Mouse (Mus musculus) hindbrain, embryonic 12.5 days (tissue): ENCODE data around the gene Vapa. TPM values are rescaled to one million over a fixed set of nuclear protein-coding genes. Genes with fewer than 3 reads are reported as not detected.
"Not testable (repeated sequence)": the region's sequence is repeated elsewhere in the genome, so short reads cannot be mapped to it uniquely, and the experiment has no call there.

ENCODE experiments used
- ATAC-seq: fragments of 200-750 bp; cut with Nextera tagmentation; 2 replicates; pipeline ENCODE4 v1.8.0; 2017; ENCODE audit warnings: moderate TSS enrichment; ENCODE audit not compliant: low FRiP score
- H3K27ac ChIP-seq: fragments of 300-500 bp; sonication (generic); 2 replicates; pipeline ENCODE4 v1.5.1; 2016; ENCODE audit warnings: mild to moderate bottlenecking
- H3K27me3 ChIP-seq: fragments of 300-500 bp; sonication (generic); 2 replicates; pipeline ENCODE4 v1.6.1; 2016; ENCODE audit warnings: mild to moderate bottlenecking
- H3K36me3 ChIP-seq: fragments of 300-500 bp; sonication (generic); 2 replicates; pipeline ENCODE4 v1.6.1; 2016; ENCODE audit warnings: mild to moderate bottlenecking
- H3K4me1 ChIP-seq: fragments of 300-500 bp; sonication (generic); 2 replicates; pipeline ENCODE4 v1.6.1; 2016
- H3K4me2 ChIP-seq: fragments of 300-500 bp; sonication (generic); replicated peaks from 2 replicates; pipeline ENCODE4 v1.6.1; 2016; ENCODE audit warnings: mild to moderate bottlenecking
- H3K4me3 ChIP-seq: fragments of 300-500 bp; sonication (generic); 2 replicates; pipeline ENCODE4 v1.5.1; 2016; ENCODE audit warnings: mild to moderate bottlenecking
- H3K9ac ChIP-seq: fragments of 300-500 bp; sonication (generic); 2 replicates; pipeline ENCODE4 v1.6.1; 2016; ENCODE audit warnings: mild to moderate bottlenecking, moderate library complexity
- H3K9me3 ChIP-seq: fragments of 300-500 bp; sonication (generic); replicated peaks from 2 replicates; pipeline ENCODE4 v1.6.1; 2016; ENCODE audit warnings: mild to moderate bottlenecking
- WGBS: fragments of 180-500 bp; shearing (Covaris S2); methylation state at CpG from one replicate; pipeline ENCODE4 v1.1.7; 2016; 5-methylcytosine and 5-hydroxymethylcytosine counted together
- polyA plus RNA-seq: library from polyadenylated mRNA; unstranded; fragments of >200 nt; fragmentation: Nextera tagmentation; extraction: Ambion mirVana; gene quantifications from 2 replicates; pipeline ENCODE4 v1.2.1, GENCODE M21; 2016

Gene Vapa
- polyA plus RNA-seq, 1 experiment from 2014 or later = 264 TPM

DNA sequence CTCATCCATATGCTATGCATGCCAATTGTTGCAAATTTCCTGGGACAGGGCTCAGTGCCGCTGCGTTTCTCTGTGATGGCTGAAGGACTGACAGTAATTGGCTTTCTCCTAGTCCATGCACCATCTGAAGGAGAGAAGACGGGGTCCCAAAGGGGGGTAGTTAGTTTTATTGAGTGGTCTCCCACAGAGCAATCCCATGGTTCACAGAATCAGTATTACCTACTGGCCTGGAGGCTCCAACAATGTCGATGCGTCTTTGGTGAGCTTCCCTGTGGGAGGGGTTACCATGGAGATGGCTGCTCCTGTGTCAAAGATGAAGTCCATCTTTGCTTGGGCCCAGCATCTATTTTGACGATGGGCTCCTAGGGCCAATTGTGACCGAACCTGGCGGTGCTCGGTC is 54.6 kb downstream of the Vapa start:
- H3K4me2 ChIP-seq = peak overlapping the region; percentile 30; the same call in 1 of the 2 replicates
- H3K36me3 ChIP-seq = no peaks in the 10 kb centered on the region
- no peaks in the 10 kb centered on the region for H3K27me3 ChIP-seq
- H3K9me3 ChIP-seq = no peaks in the 10 kb centered on the region
- 47% methylated on average over 9 of the region's 9 CpGs for WGBS
- no peaks in the 10 kb centered on the region for H3K4me1 ChIP-seq
- ATAC-seq = 0 out of 2 replicates have a peak, but pooled peaks have one; percentile 23
- no peak overlapping the region for H3K4me3 ChIP-seq
- H3K9ac ChIP-seq = no peak overlapping the region
- H3K27ac ChIP-seq = no peak overlapping the region

DNA sequence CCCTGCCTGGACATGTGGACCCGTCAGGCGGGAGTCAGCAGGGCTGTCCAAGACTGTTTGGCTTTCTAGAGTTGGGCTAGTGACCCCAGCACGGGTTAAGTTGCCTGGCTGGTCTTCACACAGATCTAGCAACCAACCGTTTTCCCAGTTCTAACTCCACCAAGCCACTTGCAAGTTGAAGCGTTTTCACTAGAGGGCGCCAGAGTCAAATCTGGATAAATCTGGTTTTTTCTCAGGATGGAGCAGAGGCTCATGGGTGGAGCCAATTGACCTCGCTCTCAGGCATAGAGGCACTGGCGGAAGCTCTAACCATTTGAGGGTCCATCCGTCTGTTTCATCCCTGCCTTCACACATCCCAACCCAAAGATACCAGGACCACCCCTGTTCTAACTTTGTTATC is 55.1 kb downstream of the Vapa start:
- peak; percentile 38; the same call in 1 of the 2 replicates for ATAC-seq
- Histone ChIP-seq H3K4me3 (no peak overlapping the region), H3K27ac (no peak overlapping the region), H3K36me3 (no peaks in the 10 kb centered on the region), H3K4me2 (peak overlapping the region; percentile 30; the same call in 1 of the 2 replicates), H3K9me3 (no peaks in the 10 kb centered on the region), H3K9ac (no peak overlapping the region), H3K4me1 (no peaks in the 10 kb centered on the region), H3K27me3 (no peaks in the 10 kb centered on the region)
- 41% methylated on average over 9 of the region's 9 CpGs for WGBS

DNA sequence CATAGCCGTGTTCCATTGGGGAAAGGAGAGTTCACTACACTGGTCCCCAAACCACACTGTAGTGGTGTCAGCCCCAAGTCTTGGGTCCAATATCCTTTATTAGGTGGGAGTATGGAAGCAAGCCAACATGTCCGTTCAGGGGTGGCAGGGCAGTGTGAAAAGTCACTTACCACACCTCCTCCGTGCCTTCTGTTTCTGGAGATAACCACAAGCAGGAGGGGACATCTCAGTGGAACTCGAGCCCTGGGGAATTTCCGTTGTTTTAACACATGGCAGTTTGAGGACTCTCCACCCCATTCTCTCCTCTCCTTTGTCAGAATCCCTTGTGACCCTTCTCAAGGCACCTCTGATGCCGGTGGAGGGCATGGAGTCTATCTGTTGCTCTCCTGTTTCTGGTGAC is 56.1 kb downstream of the Vapa start:
- no peak for ATAC-seq
- H3K4me3 ChIP-seq = no peak overlapping the region
- H3K9me3 ChIP-seq = no peaks in the 10 kb centered on the region
- no peaks in the 10 kb centered on the region for H3K27me3 ChIP-seq
- no peak overlapping the region for H3K9ac ChIP-seq
- 78% methylated on average over 6 of the region's 6 CpGs for WGBS
- no peak overlapping the region for H3K4me2 ChIP-seq
- H3K36me3 ChIP-seq = no peaks in the 10 kb centered on the region
- H3K27ac ChIP-seq = no peak overlapping the region
- no peaks in the 10 kb centered on the region for H3K4me1 ChIP-seq

GRCm38 (mm10) chr17:65556798-65557197 is 56.6 kb downstream of the Vapa start:
- 71% methylated on average over 10 of the region's 10 CpGs for WGBS
- H3K9me3 ChIP-seq = no peaks in the 10 kb centered on the region

DNA sequence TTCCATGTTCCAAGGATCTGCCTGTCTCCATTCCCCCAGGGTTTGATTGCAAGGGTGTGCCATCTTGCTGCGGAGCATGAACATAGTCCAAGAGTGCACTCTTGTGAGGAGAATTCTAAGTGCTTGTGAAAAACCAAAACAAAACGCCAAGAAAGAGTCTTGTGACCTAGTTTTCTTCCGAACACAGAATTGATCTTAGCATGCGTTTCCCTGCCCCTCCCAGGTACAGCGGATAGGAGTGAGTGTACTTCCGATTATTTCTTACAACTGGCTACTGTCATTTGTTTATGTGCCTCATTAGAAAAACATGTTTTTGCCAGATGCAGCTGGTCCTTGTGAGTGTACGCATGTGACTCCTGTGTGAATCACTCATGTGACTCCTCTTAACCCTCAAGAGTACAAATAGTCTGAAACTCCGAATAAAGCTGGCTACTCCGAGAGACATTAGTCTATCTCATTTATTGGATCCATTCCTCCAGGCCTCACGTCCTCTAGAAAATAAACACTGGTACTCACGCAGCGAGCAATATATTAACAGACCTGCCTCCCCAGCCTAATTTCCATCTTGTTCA is 60.8 kb downstream of the Vapa start:
- Histone ChIP-seq H3K9me3 (no peaks in the 10 kb centered on the region), H3K4me1 (no peaks in the 10 kb centered on the region), H3K27ac (no peak overlapping the region), H3K9ac (no peak overlapping the region), H3K27me3 (no peaks in the 10 kb centered on the region), H3K4me3 (no peak overlapping the region), H3K36me3 (no peaks in the 10 kb centered on the region), H3K4me2 (no peak overlapping the region)
- ATAC-seq = no peak
- 91% methylated on average over 12 of the region's 12 CpGs for WGBS

More at GRCm38 (mm10) chr17:65556798-65557197, 56.6 kb downstream of the Vapa start:
- Histone ChIP-seq H3K4me3 (no peak overlapping the region), H3K36me3 (no peaks in the 10 kb centered on the region), H3K9ac (no peak overlapping the region), H3K4me1 (no peaks in the 10 kb centered on the region), H3K27ac (no peak overlapping the region), H3K4me2 (no peak overlapping the region), H3K27me3 (no peaks in the 10 kb centered on the region)
- no peak for ATAC-seq

DNA sequence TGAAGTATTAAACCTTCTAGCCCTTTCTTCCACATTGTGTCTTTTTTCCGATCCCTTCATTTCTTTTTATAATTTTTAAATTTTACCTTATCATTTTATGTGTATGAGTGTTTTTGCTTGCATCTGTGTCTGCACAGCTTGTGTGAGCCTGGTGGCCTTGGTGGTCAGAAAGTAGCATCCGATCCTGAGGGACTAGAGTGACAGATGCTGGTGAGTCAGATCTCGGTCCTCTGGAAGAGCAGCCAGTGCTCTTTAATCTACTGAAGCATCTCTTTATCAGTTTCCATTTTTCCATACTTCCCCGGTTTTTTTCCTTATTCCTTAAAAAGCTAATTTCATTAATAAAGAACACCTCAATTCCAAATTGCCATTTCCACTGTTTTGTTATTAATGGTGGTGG is 63.0 kb downstream of the Vapa start:
- no peak overlapping the region for H3K4me3 ChIP-seq
- 90% methylated on average over 4 of the region's 4 CpGs for WGBS
- H3K4me1 ChIP-seq = no peaks in the 10 kb centered on the region

DNA sequence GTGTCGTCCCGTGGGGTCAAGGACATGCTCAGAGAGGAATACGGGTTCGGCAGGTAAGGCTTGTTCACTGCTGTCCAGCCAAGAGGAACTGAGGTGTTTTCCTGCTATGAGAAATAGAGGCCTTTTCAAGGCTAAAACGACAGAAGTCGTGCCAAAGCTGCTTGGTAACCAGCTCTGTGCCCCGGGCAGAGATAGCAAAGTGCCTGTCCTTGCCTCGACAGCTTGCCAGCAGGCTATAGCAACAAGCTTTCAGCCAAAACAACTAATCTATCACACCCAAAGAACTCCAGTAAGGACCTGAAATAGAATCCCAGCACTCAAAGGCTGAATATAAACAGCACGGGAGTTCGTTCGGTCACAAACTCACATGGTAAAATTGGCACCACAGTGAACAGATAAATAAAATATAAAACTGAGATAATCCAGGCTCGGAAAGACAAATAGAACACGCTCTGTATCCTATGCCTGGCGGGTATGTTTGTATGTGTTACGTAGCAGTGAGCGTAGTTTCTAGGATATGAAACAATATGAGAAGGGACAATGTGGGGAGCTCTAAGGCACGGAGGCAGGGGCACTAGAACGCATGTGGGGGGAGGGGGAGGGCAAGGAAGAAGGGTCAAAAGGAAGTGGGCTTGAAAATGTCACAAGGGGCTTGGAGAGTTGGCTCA is 64.5 kb downstream of the Vapa start:
- 79% methylated on average over 18 of the region's 18 CpGs for WGBS
- Histone ChIP-seq H3K4me1 (no peaks in the 10 kb centered on the region), H3K9me3 (no peaks in the 10 kb centered on the region), H3K27ac (no peak overlapping the region), H3K27me3 (no peaks in the 10 kb centered on the region), H3K9ac (no peak overlapping the region), H3K4me3 (no peak overlapping the region), H3K36me3 (no peaks in the 10 kb centered on the region), H3K4me2 (no peak overlapping the region)
- ATAC-seq = no peak

More for the DNA sequence above, 63.0 kb downstream of the Vapa start:
- ATAC-seq = no peak
- Histone ChIP-seq H3K27me3 (no peaks in the 10 kb centered on the region), H3K9me3 (no peaks in the 10 kb centered on the region), H3K27ac (no peak overlapping the region), H3K36me3 (no peaks in the 10 kb centered on the region), H3K4me2 (no peak overlapping the region), H3K9ac (no peak overlapping the region)

DNA sequence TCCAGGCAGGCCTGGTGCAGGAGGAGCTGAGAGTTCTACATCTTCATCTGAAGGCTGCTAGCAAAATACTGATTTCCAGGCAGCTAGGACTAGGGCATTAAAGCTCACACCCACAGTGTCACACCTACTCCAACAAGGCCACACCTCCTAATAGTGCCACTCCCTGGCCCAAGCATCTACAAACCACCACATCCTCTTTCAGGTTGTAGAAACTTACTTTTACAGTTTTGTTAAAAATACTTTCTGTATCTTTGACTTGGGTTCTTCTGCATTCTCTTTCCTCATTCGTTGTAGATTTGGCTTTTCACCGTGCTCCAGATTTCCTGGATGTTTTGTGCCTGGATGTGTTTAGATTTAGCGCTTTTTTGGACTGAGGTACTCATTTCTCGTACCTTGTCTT is 67.1 kb downstream of the Vapa start:
- not testable (repeated sequence) for H3K4me2 ChIP-seq

DNA sequence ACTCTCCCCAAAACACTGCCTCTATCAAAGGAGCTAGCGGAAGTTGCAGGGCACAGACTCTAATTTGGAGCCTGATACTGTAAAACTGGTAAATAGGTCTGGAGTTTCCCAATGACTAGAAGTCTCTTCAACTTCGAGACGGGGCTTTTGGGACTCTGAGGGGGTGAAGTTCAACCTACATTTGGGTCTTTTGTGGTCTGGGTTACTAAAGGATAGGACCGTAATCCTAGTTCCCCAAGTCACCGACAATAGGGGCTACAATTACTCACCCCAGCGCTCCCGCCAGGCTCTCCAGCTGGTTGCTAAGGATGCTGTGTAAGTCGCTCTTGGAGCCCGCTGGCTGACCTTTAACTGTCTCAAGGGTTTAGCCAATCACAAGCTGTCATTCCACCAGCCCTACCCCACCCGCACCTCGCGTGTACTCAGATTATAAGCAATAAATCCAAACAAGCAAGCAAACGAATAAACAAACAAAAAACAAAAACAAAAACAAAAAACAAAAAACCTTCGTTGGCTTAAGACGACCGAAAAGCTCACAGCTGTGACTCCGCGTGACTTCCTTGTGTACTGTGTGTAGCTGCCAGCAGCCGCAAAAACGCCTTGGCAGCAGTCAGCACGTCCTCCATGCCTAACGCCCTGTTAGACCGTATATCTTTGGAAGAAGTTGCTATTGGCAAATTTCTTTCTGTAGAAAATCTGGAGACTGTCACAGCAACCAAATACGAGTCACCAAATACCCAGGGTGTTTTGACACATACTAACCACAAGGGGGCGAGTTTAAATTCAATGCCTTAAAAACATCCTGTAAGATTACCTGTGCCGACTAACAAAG is 72.7 kb downstream of the Vapa start, which contains the start of gene Tmem232:
Tmem232 (minus strand) TSS at position 342 of the 832 bp plus-strand sequence.
- Histone ChIP-seq H3K4me3 (peak within 1 kb of the TSS; percentile 26), H3K4me1 (peaks cover 4% of the 10 kb centered on the region; the same call in 1 of the 2 replicates), H3K9ac (0 out of 2 replicates have a peak within 1 kb of the TSS, but pooled peaks have one; percentile 2), H3K36me3 (no peaks in the 10 kb centered on the region), H3K4me2 (peak within 1 kb of the TSS; percentile 52), H3K27me3 (no peaks in the 10 kb centered on the region), H3K27ac (no peak within 1 kb of the TSS), H3K9me3 (no peaks in the 10 kb centered on the region)
- WGBS = 19% methylated on average over 26 of the region's 26 CpGs
- peak; percentile 84 for ATAC-seq

More for the DNA sequence above, 67.1 kb downstream of the Vapa start:
- H3K9me3 ChIP-seq, H3K9ac ChIP-seq, H3K27ac ChIP-seq, H3K4me1 ChIP-seq, H3K36me3 ChIP-seq, H3K4me3 ChIP-seq, ATAC-seq, H3K27me3 ChIP-seq: not testable (repeated sequence)
- 92% methylated on average over 4 of the region's 4 CpGs for WGBS

DNA sequence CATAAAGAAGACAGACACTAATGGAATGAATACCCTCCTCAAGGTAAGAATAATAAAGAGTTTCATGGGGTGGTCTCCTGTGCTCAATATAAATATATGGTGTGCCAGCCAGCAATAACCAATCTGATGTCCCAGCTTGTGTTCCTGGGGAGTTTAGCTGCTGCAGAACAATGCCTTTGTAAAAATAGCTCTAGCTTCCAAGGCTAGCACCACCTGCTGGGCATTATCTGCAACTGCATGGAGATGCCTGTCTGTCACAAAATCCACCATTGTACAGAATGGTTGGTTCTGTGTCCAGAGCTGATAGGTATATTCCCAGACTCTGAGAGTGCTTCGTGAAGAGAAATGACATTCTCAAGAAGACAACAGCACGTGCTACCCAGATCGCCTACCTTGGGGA is 77.2 kb downstream of the Vapa start:
- Histone ChIP-seq H3K4me3 (no peak overlapping the region), H3K36me3 (no peaks in the 10 kb centered on the region), H3K9ac (no peak overlapping the region), H3K27me3 (no peaks in the 10 kb centered on the region), H3K9me3 (no peaks in the 10 kb centered on the region), H3K4me2 (no peak overlapping the region), H3K4me1 (peaks cover 4% of the 10 kb centered on the region; the same call in 1 of the 2 replicates), H3K27ac (no peak overlapping the region)
- ATAC-seq = peak; percentile 37; the same call in 1 of the 2 replicates
- WGBS = 23% methylated on average over 3 of the region's 3 CpGs

GRCm38 (mm10) chr17:65532381-65532780 is 81.0 kb downstream of the Vapa start:
- H3K27ac ChIP-seq, H3K27me3 ChIP-seq, H3K4me1 ChIP-seq, H3K4me3 ChIP-seq, H3K4me2 ChIP-seq, H3K36me3 ChIP-seq, H3K9ac ChIP-seq, H3K9me3 ChIP-seq, ATAC-seq: not testable (repeated sequence)
